Mouse (Mus musculus) neutrophil, adult 5-6 weeks (primary cell): ENCODE measurements at regions not wholly inside any gene's neighbourhood (a gene's known extent, or its start where the extent isn't known, plus 50 kb on each side); places are given as distances from the start of the nearest gene placed in this dataset.

Source experiments
- ATAC-seq: fragments of 151-379, 151-347 bp; 2 replicates; pipeline ENCODE4 v1.8.0; 2017; ENCODE audit warnings: mild to moderate bottlenecking, moderate TSS enrichment; ENCODE audit not compliant: insufficient number of reproducible peaks, poor library complexity, low FRiP score, severe bottlenecking; ENCODE audit errors: extremely low read depth

GRCm38 (mm10) chr5:102419089-102419488, 62.1 kb upstream of the Arhgap24 start:
- 0 out of 2 replicates have a peak, but pooled peaks have one; percentile 26 for ATAC-seq

DNA sequence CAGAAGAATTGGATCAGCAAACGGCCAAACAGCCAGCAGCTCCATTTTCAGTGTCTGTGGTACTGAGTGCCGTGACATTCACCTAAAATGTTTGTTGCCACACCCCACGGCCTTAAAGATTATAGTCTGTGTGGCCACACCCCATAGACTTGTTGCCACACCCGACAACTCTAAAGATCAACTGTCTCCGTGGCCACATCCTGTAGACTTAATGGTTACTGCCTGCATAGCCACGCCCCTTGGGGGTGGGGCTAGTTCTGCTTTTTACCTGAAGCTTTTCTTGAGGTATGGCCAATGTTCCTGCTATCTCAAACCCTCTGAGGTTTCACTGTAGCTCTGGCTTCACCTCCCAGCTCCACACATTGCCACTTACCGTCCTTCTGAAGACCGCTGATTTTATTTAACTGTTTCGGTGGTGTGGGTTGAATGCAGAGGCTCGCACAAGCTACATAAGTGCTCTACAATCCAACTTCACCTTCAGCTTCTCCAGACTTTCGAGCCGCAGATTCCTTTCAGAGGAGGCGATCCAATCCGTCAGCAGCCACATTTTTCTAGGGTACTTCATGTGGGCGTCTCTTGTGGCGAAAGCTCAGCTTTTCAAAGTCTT, 56.5 kb upstream of the Arhgap24 start:
- ATAC-seq = peak; percentile 66; the same call in 1 of the 2 replicates

DNA sequence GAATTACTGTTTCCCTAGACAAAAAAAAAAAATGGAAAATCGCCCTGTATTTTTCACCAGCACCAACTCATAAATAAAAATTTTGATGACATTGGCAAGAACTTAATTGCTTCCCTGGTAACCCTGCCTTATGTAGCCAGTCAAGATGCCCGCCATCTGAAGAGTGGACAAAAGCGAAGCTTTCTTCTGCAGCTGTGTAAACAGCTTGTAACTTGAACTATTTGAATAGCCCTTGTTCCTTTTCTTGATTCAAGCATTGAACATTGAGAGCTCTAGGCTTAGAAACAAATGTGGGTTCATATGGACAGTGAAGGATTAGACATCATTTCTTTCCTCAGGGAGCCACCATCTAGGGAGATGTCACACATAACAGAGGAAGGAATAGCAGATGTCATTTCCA, 52.9 kb upstream of the Arhgap24 start:
- ATAC-seq = no peak
